Mouse (Mus musculus): ENCODE data around the gene Ogfod2. TPM values are rescaled to one million over a fixed set of nuclear protein-coding genes. Genes with fewer than 3 reads are reported as not detected.

Ogfod2 gene
- polyA plus RNA-seq, 1 experiment from 2014 or later: 25.7 TPM

GRCm38 (mm10) chr5:124082941-124083688, 29.0 kb upstream of the Ogfod2 start:
- Histone ChIP-seq H3K4me1 (peaks cover 18% of the 10 kb centered on the region), H3K27ac (no peak overlapping the region), H3K4me2 (replicated peaks) (no peak overlapping the region), H3K9ac (no peak overlapping the region), H3K36me3 (no peaks in the 10 kb centered on the region), H3K27me3 (peaks cover 4% of the 10 kb centered on the region; the same call in 1 of the 2 replicates), H3K9me3 (replicated peaks) (no peaks in the 10 kb centered on the region), H3K4me3 (no peak overlapping the region)
- no peak for ATAC-seq (ENCODE audit: low FRiP score)
- 92% methylated on average over 17 of the region's 17 CpGs for WGBS

DNA sequence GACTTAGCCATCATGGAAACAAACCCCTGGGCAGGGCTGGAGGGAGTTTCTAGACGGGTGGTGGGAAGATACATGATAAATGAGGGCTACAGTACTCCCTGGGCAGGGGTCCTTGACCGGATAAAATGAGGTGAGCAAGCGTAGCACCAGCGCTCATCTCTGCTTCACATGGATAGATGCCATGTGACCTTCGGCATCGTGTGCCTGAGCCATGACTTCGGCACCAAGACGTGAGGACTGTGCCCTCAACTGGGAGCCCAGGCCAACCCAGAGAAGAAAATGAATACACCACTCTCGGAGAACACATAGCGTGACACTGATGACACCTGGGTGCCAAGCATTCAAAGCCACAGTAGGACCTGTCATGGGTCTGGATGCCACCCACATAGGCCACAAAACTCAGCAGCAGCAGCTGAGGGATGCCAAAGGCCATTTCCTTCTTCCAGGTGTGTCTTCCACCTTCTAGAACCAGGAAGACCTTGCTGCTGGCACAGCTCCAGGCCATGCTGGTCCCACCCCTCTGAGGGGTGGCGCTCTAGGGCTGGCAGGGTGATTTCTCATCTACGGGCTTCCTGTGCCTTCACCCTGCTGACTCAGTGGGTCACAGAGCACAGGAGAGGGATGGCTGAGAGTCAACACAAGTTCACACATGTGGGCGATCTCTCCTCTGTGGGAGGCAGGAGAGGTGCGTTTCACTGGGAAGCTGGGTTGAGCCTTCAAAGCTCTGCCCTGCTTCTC, 28.1 kb upstream of the Ogfod2 start:
- Histone ChIP-seq H3K9ac (no peak overlapping the region), H3K36me3 (no peaks in the 10 kb centered on the region), H3K27ac (no peak overlapping the region), H3K4me2 (replicated peaks) (no peak overlapping the region), H3K4me1 (peaks cover 9% of the 10 kb centered on the region; the same call in 1 of the 2 replicates), H3K4me3 (no peak overlapping the region), H3K27me3 (peaks cover 4% of the 10 kb centered on the region; the same call in 1 of the 2 replicates), H3K9me3 (replicated peaks) (no peaks in the 10 kb centered on the region)
- WGBS: 86% methylated on average over 14 of the region's 14 CpGs
- ATAC-seq (ENCODE audit: low FRiP score): no peak

GRCm38 (mm10) chr5:124084588-124085173, 27.4 kb upstream of the Ogfod2 start:
- WGBS: 42% methylated on average over 11 of the region's 11 CpGs

GRCm38 (mm10) chr5:124085513-124085912, 26.6 kb upstream of the Ogfod2 start:
- Histone ChIP-seq H3K4me2 (replicated peaks) (no peak overlapping the region), H3K9me3 (replicated peaks) (no peaks in the 10 kb centered on the region), H3K27me3 (peaks cover 4% of the 10 kb centered on the region; the same call in 1 of the 2 replicates), H3K9ac (no peak overlapping the region), H3K4me3 (no peak overlapping the region), H3K27ac (no peak overlapping the region), H3K36me3 (no peaks in the 10 kb centered on the region), H3K4me1 (no peaks in the 10 kb centered on the region)
- no peak for ATAC-seq (ENCODE audit: low FRiP score)
- WGBS: 79% methylated on average over 3 of the region's 3 CpGs

More at GRCm38 (mm10) chr5:124084588-124085173, 27.4 kb upstream of the Ogfod2 start:
- no peak overlapping the region for H3K27ac ChIP-seq
- peaks cover 2% of the 10 kb centered on the region; the same call in 1 of the 2 replicates for H3K4me1 ChIP-seq
- no peaks in the 10 kb centered on the region for H3K36me3 ChIP-seq
- H3K4me3 ChIP-seq: no peak overlapping the region
- no peak overlapping the region for H3K9ac ChIP-seq
- peaks cover 4% of the 10 kb centered on the region; the same call in 1 of the 2 replicates for H3K27me3 ChIP-seq
- 0 out of 2 replicates have a peak, but pooled peaks have one; percentile 8 for ATAC-seq (ENCODE audit: low FRiP score)
- H3K4me2 ChIP-seq (replicated peaks): no peak overlapping the region
- no peaks in the 10 kb centered on the region for H3K9me3 ChIP-seq (replicated peaks)

- Histone ChIP-seq H3K36me3 (no peaks in the 10 kb centered on the region), H3K9ac (no peak overlapping the region), H3K9me3 (replicated peaks) (no peaks in the 10 kb centered on the region), H3K4me1 (no peaks in the 10 kb centered on the region), H3K27ac (no peak overlapping the region), H3K4me2 (replicated peaks) (no peak overlapping the region), H3K27me3 (peaks cover 4% of the 10 kb centered on the region; the same call in 1 of the 2 replicates), H3K4me3 (no peak overlapping the region)
- no peak for ATAC-seq (ENCODE audit: low FRiP score)
- WGBS: 81% methylated on average over 4 of the region's 4 CpGs
These were observed 25.2 kb upstream of the Ogfod2 start for GRCm38 (mm10) chr5:124086876-124087275.

GRCm38 (mm10) chr5:124089868-124090267, 22.2 kb upstream of the Ogfod2 start:
- H3K27me3 ChIP-seq: peaks cover 17% of the 10 kb centered on the region
- H3K36me3 ChIP-seq: no peaks in the 10 kb centered on the region
- H3K4me3 ChIP-seq: no peak overlapping the region
- no peak overlapping the region for H3K4me2 ChIP-seq (replicated peaks)
- WGBS: 86% methylated on average over 23 of the region's 23 CpGs
- H3K4me1 ChIP-seq: no peaks in the 10 kb centered on the region
- ATAC-seq (ENCODE audit: low FRiP score): no peak
- no peak overlapping the region for H3K27ac ChIP-seq
- H3K9me3 ChIP-seq (replicated peaks): no peaks in the 10 kb centered on the region
- H3K9ac ChIP-seq: no peak overlapping the region

DNA sequence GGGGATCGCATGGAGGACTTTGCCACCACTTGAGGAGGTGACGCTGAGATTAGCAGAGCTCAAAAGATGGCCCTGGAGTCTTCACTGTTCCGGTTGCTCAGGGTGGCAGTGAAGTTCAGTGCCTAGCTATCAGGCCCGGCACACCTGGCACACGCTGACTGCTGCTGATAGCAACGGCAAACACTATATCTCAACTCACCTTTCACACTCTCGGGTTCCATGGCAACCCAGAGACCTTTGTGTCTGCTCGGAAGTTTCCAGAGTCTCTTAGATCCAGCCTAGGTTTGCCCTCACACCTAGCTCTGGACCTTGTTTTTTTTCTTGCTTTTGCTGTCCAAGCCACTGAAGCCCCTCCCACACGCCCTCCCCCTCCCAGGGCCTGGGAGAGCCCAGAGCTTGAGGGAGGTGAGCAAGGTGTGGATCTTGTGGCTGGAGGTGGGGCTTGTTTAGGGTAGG, 20.1 kb upstream of the Ogfod2 start:
- WGBS: 66% methylated on average over 9 of the region's 9 CpGs
- H3K27ac ChIP-seq: no peak overlapping the region
- no peak overlapping the region for H3K4me3 ChIP-seq
- peaks cover 8% of the 10 kb centered on the region; the same call in 1 of the 2 replicates for H3K4me1 ChIP-seq
- no peaks in the 10 kb centered on the region for H3K9me3 ChIP-seq (replicated peaks)
- H3K9ac ChIP-seq: no peak overlapping the region
- no peaks in the 10 kb centered on the region for H3K36me3 ChIP-seq
- H3K4me2 ChIP-seq (replicated peaks): no peak overlapping the region
- ATAC-seq (ENCODE audit: low FRiP score): no peak
- H3K27me3 ChIP-seq: peaks cover 25% of the 10 kb centered on the region

DNA sequence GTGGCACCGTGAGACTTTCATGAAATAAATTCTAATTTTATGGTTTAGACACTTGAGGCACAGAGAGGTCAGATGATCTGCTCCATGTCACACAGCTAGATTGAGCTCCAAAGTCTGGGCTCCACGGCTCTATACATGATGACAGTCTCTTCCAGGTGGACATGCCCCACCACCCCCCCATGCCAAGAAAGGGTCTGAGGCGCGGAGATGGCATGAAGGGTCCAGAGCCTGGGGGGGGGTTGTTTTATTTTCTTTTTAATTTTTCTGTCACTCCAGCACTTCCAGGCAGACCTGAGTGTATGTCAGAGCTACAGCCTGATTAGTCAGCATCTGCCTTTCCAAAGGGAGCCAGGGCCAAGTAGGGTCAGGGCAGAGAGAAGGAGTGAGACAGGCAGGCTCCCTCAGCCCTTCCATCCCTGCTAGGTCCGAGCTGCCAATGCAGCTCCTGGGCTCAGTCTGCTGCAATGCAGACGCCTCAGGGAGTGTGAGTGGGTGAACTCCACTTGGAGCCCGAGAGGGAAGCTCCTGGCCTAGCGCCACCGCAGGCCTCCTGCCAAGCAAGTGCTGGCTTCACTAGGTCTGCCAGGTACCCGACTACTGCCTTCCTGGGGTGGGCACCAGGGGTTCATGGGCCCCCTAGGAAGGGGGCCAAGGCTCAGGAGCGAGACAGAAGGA, 18.8 kb upstream of the Ogfod2 start:
- Histone ChIP-seq H3K36me3 (no peaks in the 10 kb centered on the region), H3K4me3 (no peak overlapping the region), H3K9ac (no peak overlapping the region), H3K27ac (no peak overlapping the region), H3K4me2 (replicated peaks) (no peak overlapping the region), H3K9me3 (replicated peaks) (no peaks in the 10 kb centered on the region), H3K27me3 (peaks cover 25% of the 10 kb centered on the region), H3K4me1 (peaks cover 8% of the 10 kb centered on the region; the same call in 1 of the 2 replicates)
- WGBS: 81% methylated on average over 11 of the region's 11 CpGs
- ATAC-seq (ENCODE audit: low FRiP score): no peak

DNA sequence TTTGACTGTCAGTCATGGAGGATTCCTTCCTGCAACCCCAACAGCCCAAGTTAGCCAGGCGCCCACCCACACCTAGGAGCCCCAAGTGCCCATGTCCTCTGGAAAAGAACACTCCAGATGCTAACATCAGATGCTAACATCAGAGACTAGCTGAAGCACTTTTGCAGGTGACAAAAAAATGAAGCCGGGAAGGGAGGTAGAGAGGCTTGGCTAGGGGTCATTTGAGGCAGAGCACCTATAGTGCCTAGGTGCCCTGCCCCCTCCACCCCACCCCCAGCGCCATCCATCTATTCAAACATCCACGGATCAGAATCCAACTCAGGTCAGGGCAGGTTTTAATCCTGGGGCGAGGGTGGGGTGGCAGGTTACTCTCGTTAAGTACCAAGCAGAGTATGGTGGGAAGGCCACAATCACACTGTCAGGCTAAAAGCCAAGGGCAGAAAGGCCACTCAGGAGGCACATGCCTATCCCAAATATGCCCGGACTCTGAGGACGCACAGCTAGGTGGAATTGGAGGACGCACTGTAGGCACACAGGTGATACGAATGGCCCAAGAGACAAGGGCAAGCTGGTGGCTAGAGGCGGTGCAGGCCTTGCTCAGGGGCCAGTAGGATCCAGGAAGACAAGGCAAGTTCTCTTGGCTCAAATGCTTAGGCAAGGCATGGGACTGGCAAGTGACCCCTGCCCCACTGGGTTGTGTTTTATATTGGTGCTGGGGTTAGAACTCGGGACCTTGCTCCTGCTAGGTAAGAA, 18.1 kb upstream of the Ogfod2 start:
- Histone ChIP-seq H3K4me2 (replicated peaks) (no peak overlapping the region), H3K9ac (no peak overlapping the region)

DNA sequence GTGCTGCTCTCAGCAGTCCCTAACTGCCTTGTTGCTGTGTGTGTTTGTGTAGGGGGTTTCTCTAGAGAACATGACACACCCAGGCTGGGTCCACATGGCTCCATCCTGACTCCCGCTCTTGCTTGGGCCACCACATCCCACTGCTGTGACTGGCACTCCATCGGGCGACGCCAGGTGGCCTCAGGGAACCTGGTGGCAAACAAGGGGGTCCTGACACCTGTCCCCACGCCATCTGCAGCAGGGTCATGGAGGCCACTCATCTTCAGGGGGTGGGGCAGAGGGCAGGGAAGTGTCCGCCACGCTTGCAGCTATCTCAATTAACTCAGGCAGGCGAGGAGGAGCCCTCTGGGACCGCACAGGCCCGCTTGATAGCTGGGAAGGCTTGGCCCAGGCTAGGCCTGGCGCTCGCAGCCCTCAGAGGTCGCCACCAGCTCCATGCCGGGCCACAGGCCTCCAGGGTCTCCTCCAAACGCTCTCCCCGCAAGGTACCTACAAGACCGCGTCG, 17.0 kb upstream of the Ogfod2 start:
- H3K4me2 ChIP-seq (replicated peaks): peak overlapping the region; percentile 69
- H3K9me3 ChIP-seq (replicated peaks): no peaks in the 10 kb centered on the region
- H3K4me1 ChIP-seq: peaks cover 8% of the 10 kb centered on the region; the same call in 1 of the 2 replicates
- peak overlapping the region; percentile 55 for H3K9ac ChIP-seq
- 6% methylated on average over 19 of the region's 19 CpGs for WGBS
- peak overlapping the region; percentile 37 for H3K4me3 ChIP-seq
- ATAC-seq (ENCODE audit: low FRiP score): peak; percentile 74
- peaks cover 25% of the 10 kb centered on the region for H3K27me3 ChIP-seq
- no peak overlapping the region for H3K27ac ChIP-seq
- H3K36me3 ChIP-seq: no peaks in the 10 kb centered on the region

More for the DNA sequence above, 18.1 kb upstream of the Ogfod2 start:
- Histone ChIP-seq H3K36me3 (no peaks in the 10 kb centered on the region), H3K9me3 (replicated peaks) (no peaks in the 10 kb centered on the region), H3K27me3 (peaks cover 25% of the 10 kb centered on the region), H3K4me1 (peaks cover 8% of the 10 kb centered on the region; the same call in 1 of the 2 replicates), H3K4me3 (no peak overlapping the region), H3K27ac (no peak overlapping the region)
- no peak for ATAC-seq (ENCODE audit: low FRiP score)
- 88% methylated on average over 12 of the region's 12 CpGs for WGBS

DNA sequence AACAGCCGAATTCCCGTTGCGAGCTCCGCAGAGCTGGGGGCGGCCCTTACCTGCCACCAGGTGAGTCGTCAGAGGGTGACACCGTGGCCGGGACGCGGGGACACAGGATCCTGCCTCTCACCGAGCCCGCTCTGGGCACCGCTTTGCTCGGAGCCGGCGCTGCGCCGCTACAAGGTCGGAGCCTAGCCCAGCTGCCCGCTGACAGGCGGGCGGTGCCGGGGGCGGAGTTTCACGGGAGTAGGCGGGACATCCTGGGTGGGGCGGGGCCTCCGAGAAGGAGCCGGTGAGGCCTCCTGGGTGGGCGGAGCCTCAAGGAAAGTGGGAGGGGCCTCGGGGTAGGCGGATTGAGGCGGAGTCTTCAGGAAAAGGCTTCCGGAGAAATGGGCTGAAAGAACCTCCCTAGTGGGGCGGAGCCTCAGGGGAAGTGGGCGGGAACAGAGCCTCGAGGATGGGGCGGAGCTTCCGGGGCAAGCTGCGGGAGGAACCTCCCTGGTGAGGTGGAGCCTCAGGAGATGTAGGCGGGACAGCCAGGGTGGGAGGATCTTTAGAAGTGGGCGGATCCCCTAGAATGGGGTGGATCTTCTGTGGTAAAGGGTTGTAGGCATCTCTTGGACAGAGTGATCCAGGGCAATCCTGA, 16.4 kb upstream of the Ogfod2 start, which contains the start of gene Abcb9:
Gene Abcb9 (minus strand): TSS at position 203 of the 637 bp plus-strand sequence.
- WGBS: 1% methylated on average over 42 of the region's 42 CpGs
- peaks cover 8% of the 10 kb centered on the region; the same call in 1 of the 2 replicates for H3K4me1 ChIP-seq
- no peaks in the 10 kb centered on the region for H3K36me3 ChIP-seq
- no peak within 1 kb of the TSS for H3K27ac ChIP-seq
- H3K4me2 ChIP-seq (replicated peaks): peak within 1 kb of the TSS; percentile 69
- ATAC-seq (ENCODE audit: low FRiP score): peak; percentile 82
- peak within 1 kb of the TSS; percentile 37 for H3K4me3 ChIP-seq
- peak within 1 kb of the TSS; percentile 55 for H3K9ac ChIP-seq
- no peaks in the 10 kb centered on the region for H3K9me3 ChIP-seq (replicated peaks)
- peaks cover 25% of the 10 kb centered on the region for H3K27me3 ChIP-seq
